Mouse (Mus musculus): ENCODE results near the gene Aarsd1. TPM values are rescaled to one million over a fixed set of nuclear protein-coding genes. Genes with fewer than 3 reads are reported as not detected.
"Not testable (repeated sequence)": the region's sequence is repeated elsewhere in the genome, so short reads cannot be mapped to it uniquely, and the experiment has no call there.

Aarsd1 gene
- polyA plus RNA-seq, 1 experiment from 2014 or later, result 85.2 TPM

DNA sequence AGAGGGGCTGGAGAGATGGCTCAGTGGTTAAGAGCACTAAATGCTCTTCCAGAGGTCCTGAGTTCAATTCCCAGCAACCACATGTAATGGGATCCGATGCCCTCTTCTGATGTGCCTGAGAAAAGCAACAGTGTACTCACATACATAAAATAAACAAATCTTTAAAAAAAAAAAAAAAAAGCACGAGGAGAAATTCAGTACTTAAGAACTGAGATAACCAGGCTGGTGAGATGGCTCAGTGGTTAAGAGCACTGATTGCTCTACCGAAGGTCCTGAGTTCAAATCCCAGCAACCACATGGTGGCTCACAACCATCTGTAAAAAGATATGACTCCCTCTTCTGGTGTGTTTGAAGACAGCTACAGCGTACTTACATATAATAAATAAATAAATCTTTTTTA, 32.2 kb upstream of the Aarsd1 start:
- not testable (repeated sequence) for H3K27me3 ChIP-seq (ENCODE audit: control insufficient read depth, insufficient read depth, low read length); H3K9ac ChIP-seq (ENCODE audit: low read depth, low read length); ATAC-seq (ENCODE audit: low FRiP score, low TSS enrichment); H3K27ac ChIP-seq (ENCODE audit: low read depth, low read length); H3K4me2 ChIP-seq (replicated peaks; ENCODE audit: low read depth, low read length); H3K4me1 ChIP-seq (ENCODE audit: control insufficient read depth, insufficient read depth, low read length); H3K4me3 ChIP-seq (ENCODE audit: low read length); H3K9me3 ChIP-seq (ENCODE audit: control insufficient read depth, low read length)
- WGBS, result 86% methylated on average over 4 of the region's 4 CpGs
- H3K36me3 ChIP-seq (ENCODE audit: control insufficient read depth, insufficient read depth, low read length), result peaks cover 14% of the 10 kb centered on the region

DNA sequence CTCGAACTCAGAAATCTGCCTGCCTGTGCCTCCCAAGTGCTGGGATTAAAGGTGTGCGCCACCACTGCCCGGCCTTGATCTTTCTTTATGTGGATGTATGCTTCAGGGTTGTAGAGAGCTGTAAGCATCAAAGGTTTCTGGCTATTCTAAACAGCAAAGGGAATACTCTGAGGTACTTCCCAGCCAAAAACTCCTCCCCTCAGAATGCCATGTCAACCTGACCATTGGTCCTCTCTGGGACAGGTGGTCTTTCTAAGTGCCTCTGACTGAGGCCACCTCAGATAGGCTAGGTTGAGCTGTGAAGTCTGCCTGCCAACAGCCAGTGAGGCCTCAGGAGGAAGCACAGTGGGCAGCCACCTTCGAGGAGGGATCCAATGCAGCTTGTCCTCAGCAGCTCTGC, 31.5 kb upstream of the Aarsd1 start:
- WGBS, result 91% methylated on average over 4 of the region's 4 CpGs

DNA sequence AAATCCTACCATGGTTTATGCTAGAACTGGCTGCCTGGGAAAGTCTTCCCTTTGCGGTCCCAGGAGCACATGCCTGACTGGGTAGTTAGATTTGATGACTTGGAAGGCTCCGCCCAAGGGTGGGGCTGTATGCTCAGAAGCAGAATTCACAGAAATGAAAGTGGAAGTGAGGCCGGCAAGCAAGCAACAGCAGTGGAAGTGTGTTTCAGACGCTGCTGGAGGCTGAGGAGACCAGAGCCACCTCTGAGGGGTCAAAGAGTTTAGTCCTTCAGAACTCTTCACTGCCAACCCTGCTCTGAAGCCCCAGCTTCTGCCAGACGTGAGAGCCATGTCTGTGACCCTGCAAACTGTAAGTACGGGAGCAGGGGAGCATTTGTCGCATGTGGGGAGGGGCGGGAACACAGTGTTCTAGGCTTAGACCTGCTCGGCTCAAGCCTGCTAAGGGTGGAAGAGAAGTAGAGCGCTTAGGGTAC, 30.9 kb upstream of the Aarsd1 start, which contains the start of gene Ifi35:
Gene Ifi35, plus strand, starts transcription at position 134 of the 473 bp plus-strand sequence.
- Histone ChIP-seq H3K27ac (ENCODE audit: low read depth, low read length) (peak within 1 kb of the TSS; percentile 17; the same call in 1 of the 2 replicates), H3K27me3 (ENCODE audit: control insufficient read depth, insufficient read depth, low read length) (no peaks in the 10 kb centered on the region), H3K4me2 (replicated peaks; ENCODE audit: low read depth, low read length) (peak within 1 kb of the TSS; percentile 45), H3K36me3 (ENCODE audit: control insufficient read depth, insufficient read depth, low read length) (peaks cover 27% of the 10 kb centered on the region), H3K4me3 (ENCODE audit: low read length) (peak within 1 kb of the TSS; percentile 35), H3K4me1 (ENCODE audit: control insufficient read depth, insufficient read depth, low read length) (peaks cover 6% of the 10 kb centered on the region; the same call in 1 of the 2 replicates), H3K9me3 (ENCODE audit: control insufficient read depth, low read length) (no peaks in the 10 kb centered on the region), H3K9ac (ENCODE audit: low read depth, low read length) (peak within 1 kb of the TSS; percentile 50; the same call in 1 of the 2 replicates)
- WGBS, result 29% methylated on average over 10 of the region's 10 CpGs
- ATAC-seq (ENCODE audit: low FRiP score, low TSS enrichment), result peak; percentile 32; the same call in 1 of the 2 replicates

More for the DNA sequence above, 31.5 kb upstream of the Aarsd1 start:
- ATAC-seq (ENCODE audit: low FRiP score, low TSS enrichment), result no peak
- H3K4me1 ChIP-seq (ENCODE audit: control insufficient read depth, insufficient read depth, low read length), result peaks cover 1% of the 10 kb centered on the region; the same call in 1 of the 2 replicates
- H3K9ac ChIP-seq (ENCODE audit: low read depth, low read length), result peak overlapping the region; percentile 50; the same call in 1 of the 2 replicates
- no peak overlapping the region for H3K27ac ChIP-seq (ENCODE audit: low read depth, low read length)
- H3K9me3 ChIP-seq (ENCODE audit: control insufficient read depth, low read length), result no peaks in the 10 kb centered on the region
- peak overlapping the region; percentile 35 for H3K4me3 ChIP-seq (ENCODE audit: low read length)
- H3K27me3 ChIP-seq (ENCODE audit: control insufficient read depth, insufficient read depth, low read length), result no peaks in the 10 kb centered on the region
- H3K36me3 ChIP-seq (ENCODE audit: control insufficient read depth, insufficient read depth, low read length), result peaks cover 21% of the 10 kb centered on the region
- peak overlapping the region; percentile 45 for H3K4me2 ChIP-seq (replicated peaks; ENCODE audit: low read depth, low read length)

DNA sequence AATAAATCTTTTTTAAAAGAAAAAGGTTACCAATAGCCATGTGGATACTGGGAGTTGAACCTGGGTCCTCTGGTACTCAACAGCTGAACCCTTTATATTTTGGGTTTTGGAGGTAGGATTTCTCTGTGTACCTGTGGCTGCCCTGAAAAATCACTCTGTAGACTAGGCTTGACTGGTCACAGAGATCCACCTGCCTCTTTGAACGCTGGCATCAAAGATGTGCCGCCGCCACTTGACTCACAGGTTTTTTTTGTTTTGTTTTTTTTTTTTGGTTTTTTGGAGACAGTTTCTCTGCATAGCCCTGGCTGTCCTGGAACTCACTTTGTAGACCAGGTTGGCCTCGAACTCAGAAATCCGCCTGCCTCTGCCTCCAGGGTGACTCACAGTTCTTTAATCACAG, 30.4 kb upstream of the Aarsd1 start:
- H3K27ac ChIP-seq (ENCODE audit: low read depth, low read length), result peak overlapping the region; percentile 17; the same call in 1 of the 2 replicates
- H3K4me3 ChIP-seq (ENCODE audit: low read length), result no peak overlapping the region
- H3K27me3 ChIP-seq (ENCODE audit: control insufficient read depth, insufficient read depth, low read length), result no peaks in the 10 kb centered on the region
- peaks cover 27% of the 10 kb centered on the region for H3K36me3 ChIP-seq (ENCODE audit: control insufficient read depth, insufficient read depth, low read length)
- WGBS, result 84% methylated on average over 5 of the region's 5 CpGs
- no peak overlapping the region for H3K4me2 ChIP-seq (replicated peaks; ENCODE audit: low read depth, low read length)
- ATAC-seq (ENCODE audit: low FRiP score, low TSS enrichment), result no peak
- H3K9me3 ChIP-seq (ENCODE audit: control insufficient read depth, low read length), result no peaks in the 10 kb centered on the region
- H3K9ac ChIP-seq (ENCODE audit: low read depth, low read length), result no peak overlapping the region
- peaks cover 6% of the 10 kb centered on the region; the same call in 1 of the 2 replicates for H3K4me1 ChIP-seq (ENCODE audit: control insufficient read depth, insufficient read depth, low read length)

DNA sequence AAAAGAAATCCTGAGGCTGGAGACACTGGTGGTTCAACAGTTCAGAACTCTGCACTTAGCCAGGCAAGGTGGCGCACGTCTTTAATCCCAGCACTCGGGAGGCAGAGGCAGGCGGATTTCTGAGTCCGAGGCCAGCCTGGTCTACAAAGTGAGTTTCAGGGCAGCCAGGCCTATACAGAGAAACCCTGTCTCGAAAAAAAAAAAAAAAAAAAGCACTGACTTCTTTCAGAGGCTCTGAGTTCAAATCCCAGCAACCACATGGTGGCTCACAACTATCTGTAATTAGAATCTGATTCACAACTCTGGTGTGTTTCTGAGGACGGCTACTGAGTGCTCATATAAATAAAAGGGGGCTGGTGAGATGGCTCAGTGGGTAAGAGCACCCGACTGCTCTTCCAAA, 29.4 kb upstream of the Aarsd1 start:
- not testable (repeated sequence) for H3K4me1 ChIP-seq (ENCODE audit: control insufficient read depth, insufficient read depth, low read length); H3K9ac ChIP-seq (ENCODE audit: low read depth, low read length); H3K27me3 ChIP-seq (ENCODE audit: control insufficient read depth, insufficient read depth, low read length); H3K4me3 ChIP-seq (ENCODE audit: low read length); H3K4me2 ChIP-seq (replicated peaks; ENCODE audit: low read depth, low read length); ATAC-seq (ENCODE audit: low FRiP score, low TSS enrichment); H3K27ac ChIP-seq (ENCODE audit: low read depth, low read length); H3K9me3 ChIP-seq (ENCODE audit: control insufficient read depth, low read length)
- H3K36me3 ChIP-seq (ENCODE audit: control insufficient read depth, insufficient read depth, low read length), result peaks cover 27% of the 10 kb centered on the region
- WGBS, result 86% methylated on average over 8 of the region's 8 CpGs

DNA sequence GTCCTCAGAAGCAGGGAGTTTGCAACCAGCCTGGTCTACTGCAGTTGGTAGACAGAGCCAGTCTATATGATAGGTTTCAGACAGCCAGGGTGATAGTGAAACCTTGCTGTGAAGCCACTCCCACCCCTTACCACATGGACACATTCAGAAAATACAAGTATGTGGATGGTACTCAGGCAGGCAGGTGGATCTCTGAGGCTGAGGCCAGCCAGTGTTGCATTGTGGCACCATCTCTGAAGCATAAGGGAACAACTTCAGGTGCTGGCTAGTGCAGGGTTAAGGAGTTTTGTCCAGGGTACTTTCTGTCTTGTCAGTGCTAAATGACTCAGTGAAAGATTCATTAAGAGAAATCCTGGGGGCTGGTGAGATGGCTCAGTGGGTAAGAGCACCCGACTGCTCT, 28.9 kb upstream of the Aarsd1 start:
- Histone ChIP-seq H3K36me3 (ENCODE audit: control insufficient read depth, insufficient read depth, low read length) (peaks cover 27% of the 10 kb centered on the region), H3K27me3 (ENCODE audit: control insufficient read depth, insufficient read depth, low read length) (no peaks in the 10 kb centered on the region), H3K27ac (ENCODE audit: low read depth, low read length) (no peak overlapping the region), H3K9me3 (ENCODE audit: control insufficient read depth, low read length) (no peaks in the 10 kb centered on the region), H3K4me2 (replicated peaks; ENCODE audit: low read depth, low read length) (no peak overlapping the region), H3K9ac (ENCODE audit: low read depth, low read length) (no peak overlapping the region), H3K4me3 (ENCODE audit: low read length) (no peak overlapping the region), H3K4me1 (ENCODE audit: control insufficient read depth, insufficient read depth, low read length) (peaks cover 6% of the 10 kb centered on the region; the same call in 1 of the 2 replicates)
- ATAC-seq (ENCODE audit: low FRiP score, low TSS enrichment), result no peak
- WGBS, result 74% methylated on average over 1 of the region's 1 CpGs

DNA sequence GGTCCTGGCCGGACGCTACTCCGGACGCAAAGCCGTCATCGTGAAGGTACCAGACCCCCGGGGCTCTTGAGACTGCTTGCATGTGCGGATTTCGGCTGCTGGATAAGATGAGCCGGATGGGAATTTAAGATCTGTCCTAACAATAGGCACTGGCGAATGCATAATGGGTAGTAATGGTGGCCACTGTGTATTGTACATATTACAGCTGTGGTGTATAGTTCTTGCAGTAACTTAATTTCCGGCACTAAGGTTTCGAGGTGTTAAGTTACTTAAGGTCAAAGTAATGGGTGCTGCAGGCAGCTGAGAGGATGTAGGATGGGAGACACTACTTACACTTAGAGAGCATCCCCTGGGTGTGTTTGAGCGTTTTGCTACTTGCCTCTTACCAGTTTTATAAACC, 25.3 kb upstream of the Aarsd1 start:
- Histone ChIP-seq H3K4me3 (ENCODE audit: low read length) (peak overlapping the region; percentile 69), H3K9ac (ENCODE audit: low read depth, low read length) (peak overlapping the region; percentile 88), H3K4me1 (ENCODE audit: control insufficient read depth, insufficient read depth, low read length) (peaks cover 6% of the 10 kb centered on the region; the same call in 1 of the 2 replicates), H3K9me3 (ENCODE audit: control insufficient read depth, low read length) (no peaks in the 10 kb centered on the region), H3K4me2 (replicated peaks; ENCODE audit: low read depth, low read length) (peak overlapping the region; percentile 71), H3K27ac (ENCODE audit: low read depth, low read length) (peak overlapping the region; percentile 86), H3K27me3 (ENCODE audit: control insufficient read depth, insufficient read depth, low read length) (no peaks in the 10 kb centered on the region), H3K36me3 (ENCODE audit: control insufficient read depth, insufficient read depth, low read length) (peaks cover 27% of the 10 kb centered on the region)
- WGBS, result under 1% methylated on average over 14 of the region's 14 CpGs
- peak; percentile 5; the same call in 1 of the 2 replicates for ATAC-seq (ENCODE audit: low FRiP score, low TSS enrichment)

DNA sequence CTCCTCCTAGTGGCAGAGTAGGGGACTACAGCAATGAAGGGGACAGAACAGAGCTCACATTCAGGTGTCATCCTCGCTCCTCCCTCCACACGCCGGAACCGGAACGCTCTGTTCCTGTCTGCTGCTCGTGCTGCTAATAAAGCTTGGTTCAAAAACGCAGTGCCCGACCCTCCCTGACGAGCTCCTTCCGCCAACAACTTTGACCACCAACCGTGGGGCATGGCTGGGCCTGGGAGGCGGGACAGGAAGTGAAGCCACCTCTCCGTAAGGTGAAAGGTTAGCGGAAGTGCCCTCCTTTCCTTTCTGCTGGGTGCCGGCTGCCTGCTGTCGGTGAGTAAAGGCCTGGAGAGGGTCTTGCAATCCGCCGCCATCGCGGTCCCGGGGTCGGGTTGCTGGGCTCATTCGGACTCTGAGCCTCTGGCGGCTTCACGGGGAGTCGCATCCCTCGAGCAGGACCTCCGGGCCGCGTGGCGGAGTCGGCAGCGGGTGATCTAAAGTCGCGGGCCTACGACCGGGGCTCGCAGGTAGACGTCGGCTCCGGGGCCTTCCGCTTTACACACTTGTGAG, 24.8 kb upstream of the Aarsd1 start, which contains the start of gene Rpl27:
Gene Rpl27, plus strand, starts transcription at position 172 of the 567 bp plus-strand sequence.
- Histone ChIP-seq H3K4me1 (ENCODE audit: control insufficient read depth, insufficient read depth, low read length) (peaks cover 6% of the 10 kb centered on the region; the same call in 1 of the 2 replicates), H3K4me2 (replicated peaks; ENCODE audit: low read depth, low read length) (peak within 1 kb of the TSS; percentile 71), H3K9me3 (ENCODE audit: control insufficient read depth, low read length) (no peaks in the 10 kb centered on the region), H3K27me3 (ENCODE audit: control insufficient read depth, insufficient read depth, low read length) (no peaks in the 10 kb centered on the region), H3K36me3 (ENCODE audit: control insufficient read depth, insufficient read depth, low read length) (peaks cover 27% of the 10 kb centered on the region), H3K4me3 (ENCODE audit: low read length) (peak within 1 kb of the TSS; percentile 69), H3K27ac (ENCODE audit: low read depth, low read length) (peak within 1 kb of the TSS; percentile 86), H3K9ac (ENCODE audit: low read depth, low read length) (peak within 1 kb of the TSS; percentile 88)
- peak; percentile 97 for ATAC-seq (ENCODE audit: low FRiP score, low TSS enrichment)
- under 1% methylated on average over 42 of the region's 42 CpGs for WGBS

DNA sequence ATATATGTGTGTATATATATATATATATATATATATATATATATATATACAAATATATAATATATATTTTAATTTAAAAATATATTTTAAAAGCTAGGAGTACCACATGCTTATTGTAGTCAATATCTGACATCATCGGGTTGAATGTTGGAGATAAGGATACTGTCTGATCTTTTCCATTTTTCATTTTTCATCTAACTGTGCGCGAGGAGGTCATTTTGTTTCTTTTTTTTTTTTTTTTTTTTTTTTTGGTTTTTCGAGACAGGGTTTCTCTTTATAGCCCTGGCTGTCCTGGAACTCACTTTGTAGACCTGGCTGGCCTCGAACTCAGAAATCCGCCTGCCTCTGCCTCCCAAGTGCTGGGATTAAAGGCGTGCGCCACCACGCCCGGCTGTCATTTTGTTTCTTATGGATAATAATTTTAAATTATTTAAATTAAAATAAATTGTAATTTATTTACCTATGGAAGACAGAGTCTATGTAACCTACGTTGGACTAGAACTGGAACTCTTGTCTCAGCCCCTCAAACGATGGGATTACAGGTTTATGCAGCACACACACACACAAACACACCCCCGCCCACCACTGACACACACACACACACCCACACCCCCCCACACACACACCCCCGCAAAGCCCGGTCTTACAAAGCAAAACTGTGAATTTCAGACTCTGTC, 24.2 kb upstream of the Aarsd1 start:
- Histone ChIP-seq H3K4me3 (ENCODE audit: low read length) (peak overlapping the region; percentile 17; the same call in 1 of the 2 replicates), H3K36me3 (ENCODE audit: control insufficient read depth, insufficient read depth, low read length) (peaks cover 27% of the 10 kb centered on the region)
- not testable (repeated sequence) for H3K9me3 ChIP-seq (ENCODE audit: control insufficient read depth, low read length); H3K27me3 ChIP-seq (ENCODE audit: control insufficient read depth, insufficient read depth, low read length); H3K4me1 ChIP-seq (ENCODE audit: control insufficient read depth, insufficient read depth, low read length); ATAC-seq (ENCODE audit: low FRiP score, low TSS enrichment); H3K27ac ChIP-seq (ENCODE audit: low read depth, low read length); H3K4me2 ChIP-seq (replicated peaks; ENCODE audit: low read depth, low read length); H3K9ac ChIP-seq (ENCODE audit: low read depth, low read length)
- WGBS, result 38% methylated on average over 14 of the region's 15 CpGs

Data from kidney, embryonic 14.5 days (tissue).